Mouse (Mus musculus): ENCODE data around the gene Mettl6. TPM values are rescaled to one million over a fixed set of nuclear protein-coding genes. Genes with fewer than 3 reads are reported as not detected.
A peak's percentile ranks its signal among the peaks of the same experiment; 100 is the strongest.

The Mettl6 gene
- total RNA-seq, 1 experiment from 2014 or later: 22.0 TPM

DNA sequence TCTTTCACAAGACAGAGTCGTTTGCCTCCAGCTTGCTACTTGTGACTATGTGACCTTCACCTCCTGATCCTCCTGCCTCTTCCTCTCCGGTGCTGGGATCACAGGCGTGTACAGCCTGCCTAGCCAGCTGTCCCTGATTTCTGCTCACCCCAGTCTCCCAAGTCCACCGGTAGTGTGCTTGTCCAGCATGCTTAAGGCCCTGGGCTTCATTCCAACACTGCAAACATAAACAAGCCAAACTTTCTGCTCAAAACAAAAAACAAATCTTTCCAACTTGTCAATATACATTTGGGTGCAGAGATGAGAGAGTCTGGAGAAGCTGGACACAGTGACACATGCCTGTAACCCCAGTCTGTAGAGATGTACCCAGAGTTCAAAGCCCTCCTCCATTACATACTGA is 62.4 kb downstream of the Mettl6 start:
- DNase-seq: peak; percentile 52

- no peak for DNase-seq
Observed at GRCm38 (mm10) chr14:31431789-31432330, 63.0 kb downstream of the Mettl6 start.

- no peak for DNase-seq
Observed at GRCm38 (mm10) chr14:31429004-31429395, 65.8 kb downstream of the Mettl6 start.

DNA sequence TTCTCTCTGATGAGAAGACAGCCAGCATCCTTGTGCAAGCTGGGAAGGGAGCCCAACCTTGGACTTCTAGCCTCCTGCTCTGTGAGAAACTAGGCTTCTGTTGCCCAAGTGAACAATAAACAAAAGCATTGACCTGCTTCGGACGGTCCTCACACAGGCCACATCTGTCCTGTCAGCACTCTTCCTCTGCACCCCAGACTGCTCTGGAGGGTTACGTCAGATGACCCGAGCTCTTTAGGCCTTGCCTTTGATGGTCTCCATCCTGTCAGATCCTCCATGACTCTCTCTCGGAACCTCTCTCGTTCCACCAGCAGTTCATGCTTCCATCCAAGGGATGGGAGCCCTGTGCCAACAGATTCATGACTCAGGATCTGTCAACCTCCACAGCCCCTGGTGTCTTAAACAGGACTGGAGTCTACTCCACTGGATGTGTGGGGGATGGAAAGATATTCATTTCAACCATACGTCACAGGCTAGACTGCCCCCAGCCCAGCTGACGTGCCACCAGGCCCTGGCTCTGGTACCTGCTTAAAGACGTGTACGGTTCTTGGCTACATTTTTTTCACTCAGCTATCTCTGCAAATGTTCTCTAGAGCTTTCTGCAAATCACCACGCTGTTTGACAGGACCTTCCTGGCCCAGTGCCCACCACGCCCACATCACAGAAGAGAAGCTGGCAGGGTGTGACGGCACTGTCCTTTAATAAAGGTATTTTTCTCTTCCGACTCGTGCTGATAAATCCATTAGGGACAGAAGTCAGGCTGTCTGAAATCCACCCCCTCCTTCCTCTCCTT is 66.4 kb downstream of the Mettl6 start:
- peak; percentile 90 for DNase-seq

Other genes with a start within 250 kb of the Mettl6 start
- 6.8 and 9.6 TPM in 2 replicates for gene Phf7, start 243.7 kb downstream of the Mettl6 start, total RNA-seq (2021)
- 58.5 and 62.4 TPM in 2 replicates for gene Bap1, start 243.6 kb downstream of the Mettl6 start, total RNA-seq (2021)
- gene Dnah1, start 171.1 kb downstream of the Mettl6 start, total RNA-seq (2021): 1.0 and 1.2 TPM in 2 replicates
- gene Capn7, start 158.4 kb downstream of the Mettl6 start, total RNA-seq (2021): 36.8 and 41.2 TPM in 2 replicates
- gene Sh3bp5, start 59.0 kb downstream of the Mettl6 start, total RNA-seq (2021): 123 and 142 TPM in 2 replicates
- gene Eaf1, start 641 bp downstream of the Mettl6 start, total RNA-seq (2021): 41.5 and 44.2 TPM in 2 replicates
- gene Colq, start 96.3 kb upstream of the Mettl6 start, total RNA-seq (2021): 0.15 and 1.3 TPM in 2 replicates
- gene Gm49387, start 145.8 kb upstream of the Mettl6 start, total RNA-seq (2021): 3.0 and 6.4 TPM in 2 replicates
- gene Btd, start 146.0 kb upstream of the Mettl6 start, total RNA-seq (2021): 40.4 and 47.4 TPM in 2 replicates
- gene Hacl1, start 146.2 kb upstream of the Mettl6 start, total RNA-seq (2021): 62.2 and 112 TPM in 2 replicates